Mouse (Mus musculus) liver, adult 10 weeks (tissue): ENCODE results near the gene Cdh10. TPM values are rescaled to one million over a fixed set of nuclear protein-coding genes. Genes with fewer than 3 reads are reported as not detected.

Experiments used
- polyA plus RNA-seq: library from polyadenylated mRNA; stranded (reverse); fragments of 350-450 nt; fragmentation: Illumina TruSeq; extraction: RNeasy Lipid Tissue Mini Kit (QIAGEN cat#74804); gene quantifications from one replicate; pipeline ENCODE4 v1.2.3, GENCODE M21; 2014; ENCODE audit warnings: low read depth, low replicate concordance

The Cdh10 gene
- not detected for polyA plus RNA-seq

GRCm38 (mm10) chr15:18818185-18818973 is at the start of gene Cdh10:
Gene Cdh10, plus strand, starts transcription at chr15:18818947.

